Mouse (Mus musculus) liver, embryonic 16.5 days (tissue): Measurements from ENCODE around the gene Nfic. TPM values are rescaled to one million over a fixed set of nuclear protein-coding genes. Genes with fewer than 3 reads are reported as not detected.

Experiments used
- ATAC-seq: fragments of 200-750 bp; cut with Nextera tagmentation; 2 replicates; pipeline ENCODE4 v1.8.0; 2017; ENCODE audit warnings: low read depth, mild to moderate bottlenecking, moderate number of reproducible peaks, moderate library complexity
- H3K27ac ChIP-seq: fragments of 300-500 bp; sonication (generic); 2 replicates; pipeline ENCODE4 v1.5.1; 2014; ENCODE audit warnings: mild to moderate bottlenecking, low read length
- H3K27me3 ChIP-seq: fragments of 300-500 bp; sonication (generic); 2 replicates; pipeline ENCODE4 v1.6.1; 2014; ENCODE audit warnings: low read depth, low read length, mixed read lengths; ENCODE audit not compliant: control insufficient read depth, insufficient read depth
- H3K36me3 ChIP-seq: fragments of 300-500 bp; sonication (generic); 2 replicates; pipeline ENCODE4 v1.6.1; 2014; ENCODE audit warnings: mild to moderate bottlenecking; ENCODE audit not compliant: control insufficient read depth, insufficient read depth
- H3K4me1 ChIP-seq: fragments of 300-500 bp; sonication (generic); 2 replicates; pipeline ENCODE4 v1.6.1; 2014; ENCODE audit warnings: low read depth, low read length, mixed read lengths; ENCODE audit not compliant: control insufficient read depth
- H3K4me2 ChIP-seq: fragments of 300-500 bp; sonication (generic); 2 replicates; pipeline ENCODE4 v1.6.1; 2014; ENCODE audit warnings: low read depth, low read length, mixed read lengths
- H3K4me3 ChIP-seq: fragments of 300-500 bp; sonication (generic); 2 replicates; pipeline ENCODE4 v1.5.1; 2014; ENCODE audit warnings: low read depth, mild to moderate bottlenecking, low read length
- H3K9ac ChIP-seq: fragments of 300-500 bp; sonication (generic); 2 replicates; pipeline ENCODE4 v1.6.1; 2014; ENCODE audit warnings: low read depth, low read length
- H3K9me3 ChIP-seq: fragments of 300-500 bp; sonication (generic); replicated peaks from 2 replicates; pipeline ENCODE4 v1.6.1; 2016; ENCODE audit warnings: low read length; ENCODE audit not compliant: control insufficient read depth
- WGBS: fragments of 180-500 bp; shearing (Covaris S2); extraction: QIAGEN DNeasy Blood & Tissue Kit; methylation state at CpG from one replicate; pipeline ENCODE4 v1.1.7; 2014; ENCODE audit not compliant: insufficient replicate concordance; 5-methylcytosine and 5-hydroxymethylcytosine counted together
- polyA plus RNA-seq: library from polyadenylated mRNA; unstranded; fragments of >200 nt; fragmentation: Nextera tagmentation; extraction: Ambion mirVana; gene quantifications from 2 replicates; pipeline ENCODE4 v1.2.1, GENCODE M21; 2015

The Nfic gene
- polyA plus RNA-seq, 1 experiment from 2014 or later = 12.0 TPM

DNA sequence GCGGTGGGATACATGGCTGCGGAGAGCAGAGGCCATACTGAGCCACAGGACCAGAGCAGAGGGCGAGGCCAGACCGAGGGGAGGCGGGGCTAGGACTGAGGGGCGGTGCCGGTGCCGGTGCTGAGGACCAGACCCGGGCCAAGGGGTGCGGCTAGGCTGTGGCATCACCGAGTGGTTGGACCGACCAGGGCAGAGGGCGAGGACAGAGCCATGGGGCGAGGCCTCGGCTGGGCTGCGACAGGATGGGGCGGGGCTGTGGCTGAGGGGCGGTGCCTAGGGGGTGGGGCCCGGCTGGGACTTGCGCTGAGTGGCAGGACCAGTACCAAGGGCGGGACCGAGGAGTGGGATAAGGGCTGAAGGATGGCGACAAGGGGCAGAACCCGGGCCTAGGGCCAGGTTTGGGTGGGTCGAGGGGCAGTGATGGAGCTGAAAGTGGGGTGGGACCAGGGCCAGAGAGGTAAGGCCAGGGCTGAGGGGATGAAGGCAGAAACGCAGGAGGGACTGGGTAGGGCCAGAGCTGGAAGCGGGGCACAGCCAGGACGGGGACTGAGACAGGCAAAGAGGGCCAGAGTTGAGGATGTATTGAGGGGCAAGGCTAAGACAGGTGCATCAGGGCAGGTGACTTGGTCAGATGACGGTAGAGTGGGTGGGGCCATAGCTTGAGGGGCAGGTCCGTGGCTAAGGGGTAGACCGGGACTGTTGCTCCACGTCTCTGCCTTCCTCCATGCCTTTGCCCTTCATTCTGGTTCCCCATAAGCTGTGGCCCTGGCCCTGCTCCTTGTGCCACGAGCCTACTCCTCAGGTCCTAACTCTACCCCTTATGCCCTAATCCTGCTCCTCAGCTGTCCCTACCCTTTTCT lies 9.2 kb upstream of the Nfic start:
- H3K27ac ChIP-seq = no peak overlapping the region
- H3K4me3 ChIP-seq = peak overlapping the region; percentile 18; the same call in 1 of the 2 replicates
- H3K4me2 ChIP-seq = peak overlapping the region; percentile 37
- peaks cover 15% of the 10 kb centered on the region for H3K4me1 ChIP-seq
- ATAC-seq = peak; percentile 84
- H3K9me3 ChIP-seq = no peaks in the 10 kb centered on the region
- 2% methylated on average over 33 of the region's 33 CpGs for WGBS
- peaks cover 68% of the 10 kb centered on the region for H3K27me3 ChIP-seq
- H3K9ac ChIP-seq = no peak overlapping the region
- H3K36me3 ChIP-seq = no peaks in the 10 kb centered on the region

DNA sequence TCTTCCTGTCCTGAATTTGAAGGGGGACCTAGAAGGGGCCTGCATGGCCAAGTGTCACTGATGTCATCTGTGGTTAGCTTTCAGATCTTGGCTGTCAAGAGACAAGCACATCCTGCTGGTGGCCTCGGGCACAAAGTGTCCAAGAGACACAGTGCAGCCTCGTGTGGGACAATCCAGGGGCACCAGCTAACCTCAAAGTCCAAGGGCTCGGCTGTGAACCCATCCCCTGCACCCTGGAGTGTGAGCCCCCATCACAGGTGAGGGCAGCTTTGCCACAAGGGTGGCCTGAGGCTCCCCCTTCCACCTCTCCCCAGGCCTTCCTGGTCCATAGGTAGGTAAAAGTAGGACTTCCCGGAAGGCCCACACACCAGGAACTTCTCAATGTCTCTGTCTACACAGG lies 8.1 kb upstream of the Nfic start:
- ATAC-seq = no peak
- WGBS = 31% methylated on average over 4 of the region's 4 CpGs
- Histone ChIP-seq H3K4me3 (no peak overlapping the region), H3K4me1 (peaks cover 15% of the 10 kb centered on the region), H3K36me3 (no peaks in the 10 kb centered on the region), H3K9me3 (no peaks in the 10 kb centered on the region), H3K9ac (no peak overlapping the region), H3K27ac (no peak overlapping the region), H3K4me2 (no peak overlapping the region), H3K27me3 (peaks cover 73% of the 10 kb centered on the region)

DNA sequence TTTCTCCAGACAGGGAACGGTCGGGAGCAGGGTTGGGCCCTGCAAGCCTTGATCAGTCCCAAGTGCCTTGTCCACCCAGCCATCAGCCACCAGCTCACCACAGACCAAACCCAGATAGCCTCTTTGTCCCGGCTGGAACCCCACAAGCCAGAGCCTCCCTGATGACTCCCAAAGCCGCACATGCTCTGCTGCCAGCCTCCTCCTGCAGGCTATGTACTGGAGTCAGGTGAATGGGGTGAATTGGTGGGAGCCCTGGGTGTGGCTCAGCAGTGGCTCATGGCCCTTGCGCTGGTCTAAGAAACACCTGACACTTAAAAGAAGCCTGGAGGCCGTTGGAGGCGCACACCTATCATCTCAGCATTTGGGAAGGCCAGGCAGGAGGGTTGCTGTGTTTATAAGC lies 7.5 kb upstream of the Nfic start:
- Histone ChIP-seq H3K36me3 (no peaks in the 10 kb centered on the region), H3K4me1 (peaks cover 15% of the 10 kb centered on the region), H3K4me2 (no peak overlapping the region), H3K27ac (no peak overlapping the region), H3K4me3 (no peak overlapping the region), H3K9ac (no peak overlapping the region), H3K27me3 (peaks cover 78% of the 10 kb centered on the region), H3K9me3 (no peaks in the 10 kb centered on the region)
- 68% methylated on average over 7 of the region's 7 CpGs for WGBS
- no peak for ATAC-seq

DNA sequence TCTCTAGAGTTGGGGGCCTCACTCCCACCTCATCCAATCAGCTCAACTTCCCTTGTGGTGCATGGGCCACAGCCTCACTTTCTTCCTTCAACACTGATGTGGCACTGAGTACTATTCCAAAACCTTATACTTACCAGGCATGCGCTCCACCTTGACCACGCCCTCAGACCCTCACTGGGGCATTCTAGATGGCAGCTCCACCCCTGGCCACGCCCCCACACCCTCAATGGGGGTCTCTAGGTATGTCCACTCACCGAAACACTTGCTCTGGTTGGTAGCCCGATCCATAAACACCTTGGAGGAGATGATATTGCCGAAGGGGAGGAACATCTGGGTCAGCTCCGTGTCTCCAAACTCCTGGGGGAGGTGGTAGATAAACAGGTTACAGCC lies 7.0 kb upstream of the Nfic start:
- WGBS = 34% methylated on average over 7 of the region's 7 CpGs
- Histone ChIP-seq H3K4me3 (no peak overlapping the region), H3K4me2 (no peak overlapping the region), H3K36me3 (no peaks in the 10 kb centered on the region), H3K9me3 (no peaks in the 10 kb centered on the region), H3K9ac (no peak overlapping the region), H3K27ac (no peak overlapping the region), H3K27me3 (peaks cover 83% of the 10 kb centered on the region), H3K4me1 (peaks cover 15% of the 10 kb centered on the region)
- ATAC-seq = no peak

DNA sequence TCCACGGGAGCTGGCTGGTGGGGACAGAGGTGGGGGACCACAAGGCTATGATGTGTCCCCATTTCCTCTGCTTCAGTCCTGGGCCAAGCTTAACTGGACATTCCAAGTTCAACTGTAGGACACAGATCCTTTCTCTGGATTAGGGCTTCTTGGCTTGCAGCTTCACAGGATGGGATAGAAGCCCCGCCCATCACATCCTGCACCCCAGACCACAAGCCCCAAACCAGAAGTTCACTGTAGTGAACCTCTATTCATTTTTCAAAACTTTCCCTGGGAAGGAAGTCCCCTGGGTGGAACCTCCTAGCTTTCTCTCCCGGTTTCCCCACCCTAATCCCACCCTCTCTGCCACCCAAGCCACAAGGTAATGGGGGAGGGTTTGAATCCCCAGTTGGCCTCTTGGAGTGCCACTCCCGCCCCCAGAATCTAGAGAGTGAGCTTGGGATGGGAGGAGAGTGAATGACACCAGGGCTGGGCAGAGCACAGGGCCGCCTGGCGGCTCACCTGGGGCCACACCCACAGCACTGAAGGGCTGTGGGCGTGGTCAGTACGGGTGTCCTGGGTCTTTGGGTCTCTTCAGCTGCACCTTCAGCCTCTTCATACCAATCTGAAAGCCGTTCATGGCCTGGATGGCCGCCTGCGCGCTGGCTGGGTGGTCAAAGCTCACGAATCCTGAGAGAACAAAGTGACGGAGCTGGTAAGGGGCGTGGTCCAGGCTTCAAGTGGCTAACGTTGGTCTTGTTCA lies 6.4 kb upstream of the Nfic start:
- Histone ChIP-seq H3K27me3 (peaks cover 87% of the 10 kb centered on the region), H3K27ac (no peak overlapping the region), H3K4me3 (no peak overlapping the region), H3K9me3 (no peaks in the 10 kb centered on the region), H3K4me2 (no peak overlapping the region), H3K4me1 (peaks cover 15% of the 10 kb centered on the region), H3K36me3 (no peaks in the 10 kb centered on the region), H3K9ac (no peak overlapping the region)
- ATAC-seq = no peak
- WGBS = 4% methylated on average over 16 of the region's 16 CpGs

DNA sequence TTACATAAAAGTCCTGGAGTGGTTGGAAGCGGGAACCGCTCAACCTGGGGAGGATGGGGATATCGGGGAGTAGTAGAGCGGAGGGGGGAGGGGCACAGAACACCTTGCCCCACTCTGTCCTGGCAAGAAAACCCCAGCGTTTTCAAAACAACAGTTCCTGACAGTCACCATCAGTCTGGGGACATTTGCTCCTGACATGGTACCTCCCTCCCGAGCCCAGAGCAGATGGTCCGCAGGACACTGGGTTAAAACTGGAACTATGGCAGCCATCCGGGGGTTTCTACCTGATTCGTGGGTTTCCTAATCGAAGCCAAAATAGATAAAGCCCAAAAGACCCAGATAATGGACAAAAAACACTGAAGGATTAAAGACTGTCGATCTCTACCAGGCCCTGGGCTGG lies 5.5 kb upstream of the Nfic start:
- no peak overlapping the region for H3K4me2 ChIP-seq
- peaks cover 89% of the 10 kb centered on the region for H3K27me3 ChIP-seq
- no peaks in the 10 kb centered on the region for H3K9me3 ChIP-seq
- H3K4me3 ChIP-seq = no peak overlapping the region
- no peaks in the 10 kb centered on the region for H3K36me3 ChIP-seq
- H3K9ac ChIP-seq = no peak overlapping the region
- no peak overlapping the region for H3K27ac ChIP-seq
- 26% methylated on average over 11 of the region's 11 CpGs for WGBS
- ATAC-seq = no peak
- H3K4me1 ChIP-seq = peaks cover 15% of the 10 kb centered on the region

DNA sequence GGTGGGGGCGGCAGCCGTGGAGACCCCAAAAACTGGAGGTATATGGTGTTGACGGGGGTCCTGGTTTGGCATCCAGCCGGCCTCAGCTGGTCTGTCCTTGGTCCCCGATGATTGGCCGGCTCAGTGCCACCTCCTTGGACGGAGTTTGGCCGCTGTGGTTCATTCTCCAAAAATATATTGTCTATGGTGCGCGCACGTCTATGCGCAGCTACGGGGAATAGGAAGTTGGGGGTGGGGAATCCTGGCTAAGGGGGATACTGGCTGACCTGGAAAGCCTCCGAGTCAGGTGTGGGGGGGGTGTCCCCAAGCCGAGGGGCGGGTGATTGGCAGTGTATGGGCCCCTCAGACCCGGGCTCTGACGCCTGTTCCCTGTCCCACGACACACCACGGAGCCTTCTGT lies 5.0 kb upstream of the Nfic start:
- Histone ChIP-seq H3K27ac (no peak overlapping the region), H3K36me3 (no peaks in the 10 kb centered on the region), H3K4me1 (peaks cover 15% of the 10 kb centered on the region), H3K4me2 (no peak overlapping the region), H3K4me3 (no peak overlapping the region), H3K9me3 (no peaks in the 10 kb centered on the region), H3K27me3 (peaks cover 90% of the 10 kb centered on the region), H3K9ac (no peak overlapping the region)
- no peak for ATAC-seq
- WGBS = 23% methylated on average over 20 of the region's 20 CpGs

DNA sequence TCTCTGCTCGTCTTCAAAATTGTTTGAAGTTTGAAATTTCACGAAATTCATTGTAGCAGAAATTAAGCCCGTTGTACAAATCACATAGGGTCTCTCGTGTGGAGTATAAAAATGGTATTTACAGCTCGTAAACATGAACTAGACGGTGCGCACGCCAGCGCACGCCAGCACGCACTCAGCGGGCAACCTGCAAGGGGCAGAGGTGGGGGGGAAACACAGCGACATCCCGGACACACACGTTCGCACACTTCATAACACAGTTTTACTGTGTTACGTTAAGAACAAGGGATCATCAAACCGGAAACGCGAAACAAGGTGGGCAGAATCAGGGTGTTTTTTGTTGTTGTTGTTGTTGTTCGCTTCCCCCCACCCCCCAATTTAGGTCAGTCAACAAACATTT lies 4.0 kb upstream of the Nfic start:
- no peak overlapping the region for H3K4me2 ChIP-seq
- no peak overlapping the region for H3K27ac ChIP-seq
- no peak overlapping the region for H3K9ac ChIP-seq
- H3K9me3 ChIP-seq = no peaks in the 10 kb centered on the region
- H3K27me3 ChIP-seq = peaks cover 91% of the 10 kb centered on the region
- no peaks in the 10 kb centered on the region for H3K36me3 ChIP-seq
- H3K4me1 ChIP-seq = peaks cover 6% of the 10 kb centered on the region
- no peak for ATAC-seq
- WGBS = 66% methylated on average over 21 of the region's 21 CpGs
- H3K4me3 ChIP-seq = no peak overlapping the region

DNA sequence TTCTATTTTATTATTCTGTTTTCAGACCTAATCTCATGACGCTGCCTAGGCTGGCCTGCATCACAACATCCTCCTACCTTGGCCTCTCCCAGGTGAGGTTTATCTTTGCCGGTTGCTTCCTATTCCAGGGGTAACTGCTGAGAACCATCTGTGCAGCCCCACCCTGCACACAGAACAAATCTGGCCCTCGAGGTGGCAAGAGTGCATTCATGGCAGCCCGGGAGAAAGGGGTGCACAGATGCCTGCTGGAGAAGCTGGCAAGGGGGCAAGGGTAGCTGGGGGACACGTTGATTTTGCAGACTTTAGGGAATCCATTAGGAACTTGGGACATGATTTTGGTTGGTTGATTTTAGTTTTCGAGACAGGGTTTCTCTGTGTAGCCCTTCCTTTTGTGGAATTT lies 2.8 kb upstream of the Nfic start:
- Histone ChIP-seq H3K9ac (no peak overlapping the region), H3K4me3 (no peak overlapping the region), H3K4me2 (no peak overlapping the region), H3K36me3 (no peaks in the 10 kb centered on the region), H3K9me3 (no peaks in the 10 kb centered on the region), H3K4me1 (peaks cover 3% of the 10 kb centered on the region), H3K27me3 (peaks cover 91% of the 10 kb centered on the region), H3K27ac (no peak overlapping the region)
- no peak for ATAC-seq
- 49% methylated on average over 6 of the region's 6 CpGs for WGBS
